Mouse (Mus musculus): Measurements from ENCODE around the gene Spaca4. TPM values are rescaled to one million over a fixed set of nuclear protein-coding genes. Genes with fewer than 3 reads are reported as not detected.

Gene Spaca4
- polyA plus RNA-seq, 1 experiment from 2014 or later = not detected

Other genes with a start within 250 kb of the Spaca4 start
- 0.13 and 0.35 TPM in 2 replicates for gene Tulp2, start 243.9 kb downstream of the Spaca4 start, polyA plus RNA-seq (2014; fragmentation: Nextera tagmentation; extraction: Ambion mirVana)
- not detected in 2 replicates for gene Gm45808, start 239.0 kb downstream of the Spaca4 start, polyA plus RNA-seq (2014; fragmentation: Nextera tagmentation; extraction: Ambion mirVana)
- 2.8 and 3.6 TPM in 2 replicates for gene Dhdh, start 237.0 kb downstream of the Spaca4 start, polyA plus RNA-seq (2014; fragmentation: Nextera tagmentation; extraction: Ambion mirVana)
- gene Nucb1, start 215.4 kb downstream of the Spaca4 start, polyA plus RNA-seq (2014; fragmentation: Nextera tagmentation; extraction: Ambion mirVana) = 121 and 122 TPM in 2 replicates
- 12.9 and 13.0 TPM in 2 replicates for gene Ppp1r15a, start 199.5 kb downstream of the Spaca4 start, polyA plus RNA-seq (2014; fragmentation: Nextera tagmentation; extraction: Ambion mirVana)
- 1.4 and 2.3 TPM in 2 replicates for gene Plekha4, start 199.5 kb downstream of the Spaca4 start, polyA plus RNA-seq (2014; fragmentation: Nextera tagmentation; extraction: Ambion mirVana)
- gene Hsd17b14, start 170.9 kb downstream of the Spaca4 start, polyA plus RNA-seq (2014; fragmentation: Nextera tagmentation; extraction: Ambion mirVana) = 0.25 TPM in 1 of 2 replicates, not detected in the other
- gene Bcat2, start 155.7 kb downstream of the Spaca4 start, polyA plus RNA-seq (2014; fragmentation: Nextera tagmentation; extraction: Ambion mirVana) = 17.4 and 19.0 TPM in 2 replicates
- not detected in 2 replicates for gene Fgf21, start 110.3 kb downstream of the Spaca4 start, polyA plus RNA-seq (2014; fragmentation: Nextera tagmentation; extraction: Ambion mirVana)
- gene Fut1, start 108.5 kb downstream of the Spaca4 start, polyA plus RNA-seq (2014; fragmentation: Nextera tagmentation; extraction: Ambion mirVana) = not detected in 2 replicates
- gene Izumo1, start 104.0 kb downstream of the Spaca4 start, polyA plus RNA-seq (2014; fragmentation: Nextera tagmentation; extraction: Ambion mirVana) = not detected in 2 replicates
- 17.2 and 18.3 TPM in 2 replicates for gene Rasip1, start 98.3 kb downstream of the Spaca4 start, polyA plus RNA-seq (2014; fragmentation: Nextera tagmentation; extraction: Ambion mirVana)
- 3.0 and 3.1 TPM in 2 replicates for gene Mamstr, start 85.8 kb downstream of the Spaca4 start, polyA plus RNA-seq (2014; fragmentation: Nextera tagmentation; extraction: Ambion mirVana)
- 0.07 and 0.11 TPM in 2 replicates for gene Fut2, start 59.4 kb downstream of the Spaca4 start, polyA plus RNA-seq (2014; fragmentation: Nextera tagmentation; extraction: Ambion mirVana)
- 1.0 and 1.3 TPM in 2 replicates for gene Ntn5, start 41.8 kb downstream of the Spaca4 start, polyA plus RNA-seq (2014; fragmentation: Nextera tagmentation; extraction: Ambion mirVana)
- 0.22 and 0.40 TPM in 2 replicates for gene Sec1, start 31.4 kb downstream of the Spaca4 start, polyA plus RNA-seq (2014; fragmentation: Nextera tagmentation; extraction: Ambion mirVana)
- 28.2 and 29.0 TPM in 2 replicates for gene Car11, start 26.0 kb downstream of the Spaca4 start, polyA plus RNA-seq (2014; fragmentation: Nextera tagmentation; extraction: Ambion mirVana)
- gene Dbp, start 20.7 kb downstream of the Spaca4 start, polyA plus RNA-seq (2014; fragmentation: Nextera tagmentation; extraction: Ambion mirVana) = 3.5 and 3.9 TPM in 2 replicates
- gene Rpl18, start 10.4 kb downstream of the Spaca4 start, polyA plus RNA-seq (2014; fragmentation: Nextera tagmentation; extraction: Ambion mirVana) = 578 and 674 TPM in 2 replicates
- 16.7 and 20.0 TPM in 2 replicates for gene Sphk2, start 7.8 kb downstream of the Spaca4 start, polyA plus RNA-seq (2014; fragmentation: Nextera tagmentation; extraction: Ambion mirVana)
- 0.17 TPM in 1 of 2 replicates, not detected in the other for gene Fam83e, start 4.6 kb downstream of the Spaca4 start, polyA plus RNA-seq (2014; fragmentation: Nextera tagmentation; extraction: Ambion mirVana)
- gene Lmtk3, start 57.9 kb upstream of the Spaca4 start, polyA plus RNA-seq (2014; fragmentation: Nextera tagmentation; extraction: Ambion mirVana) = 20.9 and 23.6 TPM in 2 replicates
- gene Sult2b1, start 58.9 kb upstream of the Spaca4 start, polyA plus RNA-seq (2014; fragmentation: Nextera tagmentation; extraction: Ambion mirVana) = 5.2 and 7.3 TPM in 2 replicates
- 237 and 242 TPM in 2 replicates for gene Cyth2, start 88.8 kb upstream of the Spaca4 start, polyA plus RNA-seq (2014; fragmentation: Nextera tagmentation; extraction: Ambion mirVana)
- gene Kcnj14, start 99.0 kb upstream of the Spaca4 start, polyA plus RNA-seq (2014; fragmentation: Nextera tagmentation; extraction: Ambion mirVana) = 1.3 TPM in 2 replicates
- 37.6 and 42.6 TPM in 2 replicates for gene Grwd1, start 105.1 kb upstream of the Spaca4 start, polyA plus RNA-seq (2014; fragmentation: Nextera tagmentation; extraction: Ambion mirVana)
- 90.3 and 96.6 TPM in 2 replicates for gene Kdelr1, start 147.0 kb upstream of the Spaca4 start, polyA plus RNA-seq (2014; fragmentation: Nextera tagmentation; extraction: Ambion mirVana)
- gene Grin2d, start 152.6 kb upstream of the Spaca4 start, polyA plus RNA-seq (2014; fragmentation: Nextera tagmentation; extraction: Ambion mirVana) = 4.3 and 4.4 TPM in 2 replicates
- 0.39 and 0.40 TPM in 2 replicates for gene Syngr4, start 170.9 kb upstream of the Spaca4 start, polyA plus RNA-seq (2014; fragmentation: Nextera tagmentation; extraction: Ambion mirVana)
- gene Tmem143, start 171.1 kb upstream of the Spaca4 start, polyA plus RNA-seq (2014; fragmentation: Nextera tagmentation; extraction: Ambion mirVana) = 4.3 and 5.6 TPM in 2 replicates
- 34.1 and 38.8 TPM in 2 replicates for gene Emp3, start 195.6 kb upstream of the Spaca4 start, polyA plus RNA-seq (2014; fragmentation: Nextera tagmentation; extraction: Ambion mirVana)
- 6.1 and 6.5 TPM in 2 replicates for gene Ccdc114, start 198.3 kb upstream of the Spaca4 start, polyA plus RNA-seq (2014; fragmentation: Nextera tagmentation; extraction: Ambion mirVana)